Mouse (Mus musculus) embryonic facial prominence, embryonic 15.5 days (tissue): ENCODE results near the gene Rmi1. TPM values are rescaled to one million over a fixed set of nuclear protein-coding genes. Genes with fewer than 3 reads are reported as not detected.
"Not testable (repeated sequence)": the region's sequence is repeated elsewhere in the genome, so short reads cannot be mapped to it uniquely, and the experiment has no call there.

ENCODE experiments used
- ATAC-seq: fragments of 200-750 bp; cut with Nextera tagmentation; 2 replicates; pipeline ENCODE4 v1.8.0; 2017; ENCODE audit warnings: low read depth, moderate TSS enrichment; ENCODE audit not compliant: insufficient number of reproducible peaks, low FRiP score, low TSS enrichment
- H3K27ac ChIP-seq: fragments of 300-500 bp; sonication (generic); replicated peaks from 2 replicates; pipeline ENCODE4 v1.5.1; 2015; ENCODE audit warnings: mild to moderate bottlenecking, inconsistent platforms
- H3K27me3 ChIP-seq: fragments of 300-500 bp; sonication (generic); 2 replicates; pipeline ENCODE4 v1.6.1; 2015; ENCODE audit warnings: inconsistent platforms
- H3K36me3 ChIP-seq: fragments of 300-500 bp; sonication (generic); 2 replicates; pipeline ENCODE4 v1.6.1; 2015; ENCODE audit warnings: mild to moderate bottlenecking, inconsistent platforms
- H3K4me1 ChIP-seq: fragments of 300-500 bp; sonication (generic); 2 replicates; pipeline ENCODE4 v1.6.1; 2015; ENCODE audit warnings: inconsistent platforms
- H3K4me2 ChIP-seq: fragments of 300-500 bp; sonication (generic); replicated peaks from 2 replicates; pipeline ENCODE4 v1.6.1; 2015; ENCODE audit warnings: mild to moderate bottlenecking, inconsistent platforms
- H3K4me3 ChIP-seq: fragments of 300-500 bp; sonication (generic); replicated peaks from 2 replicates; pipeline ENCODE4 v1.5.1; 2015; ENCODE audit warnings: mild to moderate bottlenecking, inconsistent platforms
- H3K9ac ChIP-seq: fragments of 300-500 bp; sonication (generic); 2 replicates; pipeline ENCODE4 v1.6.1; 2015; ENCODE audit warnings: inconsistent platforms
- H3K9me3 ChIP-seq: fragments of 300-500 bp; sonication (generic); replicated peaks from 2 replicates; pipeline ENCODE4 v1.6.1; 2016; ENCODE audit warnings: inconsistent platforms
- WGBS: fragments of 180-500 bp; shearing (Covaris S2); methylation state at CpG from one replicate; pipeline ENCODE4 v1.1.7; 2015; 5-methylcytosine and 5-hydroxymethylcytosine counted together
- polyA plus RNA-seq: library from polyadenylated mRNA; unstranded; fragments of >200 nt; fragmentation: Nextera tagmentation; extraction: Ambion mirVana; gene quantifications from 2 replicates; pipeline ENCODE4 v1.2.1, GENCODE M21; 2015

The Rmi1 gene
- polyA plus RNA-seq, 1 experiment from 2014 or later: 26.1 TPM

GRCm38 (mm10) chr13:58373153-58373470, 28.9 kb upstream of the Rmi1 start:
- Histone ChIP-seq H3K9ac (no peak overlapping the region), H3K9me3 (0 out of 2 replicates have a peak, but pooled peaks cover 4% of the 10 kb centered on the region), H3K36me3 (no peaks in the 10 kb centered on the region), H3K27ac (no peak overlapping the region), H3K27me3 (no peaks in the 10 kb centered on the region), H3K4me3 (no peak overlapping the region), H3K4me1 (no peaks in the 10 kb centered on the region), H3K4me2 (no peak overlapping the region)
- whole genome bisulfite sequencing: 80% methylated on average over 2 of the region's 2 CpGs
- ATAC-seq: no peak

- Histone ChIP-seq H3K4me1 (peaks cover 10% of the 10 kb centered on the region), H3K27ac (no peak overlapping the region), H3K36me3 (peaks cover 26% of the 10 kb centered on the region), H3K4me3 (peak overlapping the region; percentile 67), H3K4me2 (peak overlapping the region; percentile 82), H3K27me3 (no peaks in the 10 kb centered on the region), H3K9me3 (peaks cover 17% of the 10 kb centered on the region; the same call in 1 of the 2 replicates), H3K9ac (peak overlapping the region; percentile 75)
- no peak for ATAC-seq
- WGBS: 37% methylated on average over 11 of the region's 11 CpGs
These were observed 17.7 kb upstream of the Rmi1 start for GRCm38 (mm10) chr13:58384371-58384770.

GRCm38 (mm10) chr13:58384779-58385546, 17.1 kb upstream of the Rmi1 start, which contains the start of gene 2210016F16Rik:
Gene 2210016F16Rik, minus strand, starts transcription at chr13:58385225.
- ATAC-seq: peak; percentile 59

GRCm38 (mm10) chr13:58385547-58385920, 16.5 kb upstream of the Rmi1 start:
- no peak overlapping the region for H3K9ac ChIP-seq
- peak overlapping the region; percentile 82 for H3K4me2 ChIP-seq
- H3K4me3 ChIP-seq: peak overlapping the region; percentile 67
- 0 out of 2 replicates have a peak, but pooled peaks cover 9% of the 10 kb centered on the region for H3K9me3 ChIP-seq
- H3K4me1 ChIP-seq: peaks cover 10% of the 10 kb centered on the region
- H3K27me3 ChIP-seq: no peaks in the 10 kb centered on the region
- ATAC-seq: no peak
- WGBS: 81% methylated on average over 7 of the region's 7 CpGs
- H3K36me3 ChIP-seq: peaks cover 27% of the 10 kb centered on the region
- H3K27ac ChIP-seq: peak overlapping the region; percentile 48; the same call in 1 of the 2 replicates

More at GRCm38 (mm10) chr13:58384779-58385546, 17.1 kb upstream of the Rmi1 start, which contains the start of gene 2210016F16Rik:
- peak within 1 kb of the TSS; percentile 75 for H3K9ac ChIP-seq
- 2% methylated on average over 80 of the region's 80 CpGs for WGBS
- peak within 1 kb of the TSS; percentile 48 for H3K27ac ChIP-seq
- H3K4me1 ChIP-seq: peaks cover 10% of the 10 kb centered on the region
- peaks cover 15% of the 10 kb centered on the region; the same call in 1 of the 2 replicates for H3K9me3 ChIP-seq
- peaks cover 28% of the 10 kb centered on the region for H3K36me3 ChIP-seq
- peak within 1 kb of the TSS; percentile 67 for H3K4me3 ChIP-seq
- H3K27me3 ChIP-seq: no peaks in the 10 kb centered on the region
- peak within 1 kb of the TSS; percentile 82 for H3K4me2 ChIP-seq

GRCm38 (mm10) chr13:58387948-58388347, 14.1 kb upstream of the Rmi1 start:
- peaks cover 19% of the 10 kb centered on the region for H3K36me3 ChIP-seq
- no peak overlapping the region for H3K27ac ChIP-seq
- H3K4me3 ChIP-seq: no peak overlapping the region
- peaks cover 10% of the 10 kb centered on the region for H3K4me1 ChIP-seq
- no peaks in the 10 kb centered on the region for H3K9me3 ChIP-seq
- 10% methylated on average over 7 of the region's 7 CpGs for WGBS
- H3K9ac ChIP-seq: no peak overlapping the region
- H3K27me3 ChIP-seq: no peaks in the 10 kb centered on the region
- ATAC-seq: no peak
- no peak overlapping the region for H3K4me2 ChIP-seq

GRCm38 (mm10) chr13:58388379-58388778, 13.7 kb upstream of the Rmi1 start:
- H3K4me3 ChIP-seq: no peak overlapping the region
- H3K27ac ChIP-seq: no peak overlapping the region
- no peak overlapping the region for H3K4me2 ChIP-seq
- no peak for ATAC-seq
- H3K9me3 ChIP-seq: no peaks in the 10 kb centered on the region
- H3K27me3 ChIP-seq: no peaks in the 10 kb centered on the region
- H3K36me3 ChIP-seq: peaks cover 22% of the 10 kb centered on the region
- WGBS: 45% methylated on average over 3 of the region's 3 CpGs
- H3K4me1 ChIP-seq: peaks cover 10% of the 10 kb centered on the region
- H3K9ac ChIP-seq: no peak overlapping the region

- ATAC-seq: no peak
- Histone ChIP-seq H3K4me1 (peaks cover 5% of the 10 kb centered on the region; the same call in 1 of the 2 replicates), H3K27ac (no peak overlapping the region)
These were observed 12.6 kb upstream of the Rmi1 start for GRCm38 (mm10) chr13:58389324-58389951.

GRCm38 (mm10) chr13:58394392-58394791, 7.7 kb upstream of the Rmi1 start:
- WGBS: 82% methylated on average over 11 of the region's 11 CpGs
- ATAC-seq, H3K27ac ChIP-seq, H3K4me1 ChIP-seq, H3K9me3 ChIP-seq, H3K9ac ChIP-seq, H3K27me3 ChIP-seq, H3K4me2 ChIP-seq, H3K4me3 ChIP-seq: not testable (repeated sequence)
- peaks cover 60% of the 10 kb centered on the region for H3K36me3 ChIP-seq

More at GRCm38 (mm10) chr13:58389324-58389951, 12.6 kb upstream of the Rmi1 start:
- H3K9ac ChIP-seq: no peak overlapping the region
- WGBS: 74% methylated on average over 2 of the region's 2 CpGs
- no peaks in the 10 kb centered on the region for H3K9me3 ChIP-seq
- no peak overlapping the region for H3K4me3 ChIP-seq
- no peaks in the 10 kb centered on the region for H3K27me3 ChIP-seq
- no peak overlapping the region for H3K4me2 ChIP-seq
- H3K36me3 ChIP-seq: peaks cover 29% of the 10 kb centered on the region

GRCm38 (mm10) chr13:58397651-58398050, 4.4 kb upstream of the Rmi1 start:
- ATAC-seq: no peak
- no peak overlapping the region for H3K4me3 ChIP-seq
- peaks cover 3% of the 10 kb centered on the region; the same call in 1 of the 2 replicates for H3K4me1 ChIP-seq
- H3K27me3 ChIP-seq: no peaks in the 10 kb centered on the region
- 89% methylated on average over 13 of the region's 13 CpGs for WGBS
- peaks cover 43% of the 10 kb centered on the region for H3K36me3 ChIP-seq
- no peaks in the 10 kb centered on the region for H3K9me3 ChIP-seq
- H3K4me2 ChIP-seq: no peak overlapping the region
- H3K27ac ChIP-seq: no peak overlapping the region
- H3K9ac ChIP-seq: no peak overlapping the region

GRCm38 (mm10) chr13:58400576-58400975, 1.5 kb upstream of the Rmi1 start:
- no peaks in the 10 kb centered on the region for H3K9me3 ChIP-seq
- H3K27ac ChIP-seq: no peak overlapping the region
- no peak for ATAC-seq
- peaks cover 3% of the 10 kb centered on the region; the same call in 1 of the 2 replicates for H3K4me1 ChIP-seq
- peaks cover 21% of the 10 kb centered on the region for H3K36me3 ChIP-seq
- peak overlapping the region; percentile 99 for H3K4me3 ChIP-seq
- no peaks in the 10 kb centered on the region for H3K27me3 ChIP-seq
- peak overlapping the region; percentile 60 for H3K4me2 ChIP-seq
- WGBS: 0% methylated on average over 11 of the region's 11 CpGs
- H3K9ac ChIP-seq: peak overlapping the region; percentile 99
